ENCODE assay signal across 16 mouse cellular contexts in genomic region chr6:119052366-119052765, GRCm38 (mm10).
DNase-seq lines count a peak whose midpoint lies in the region; ATAC-seq and TF ChIP-seq lines count a peak whose summit lies in the region.
"Had no signal": no experiment of that assay in that cellular context is flagged by ENCODE, and none has a peak within 500 bp of the region (broad histone marks: within the 10 kb centered on the region; RNA-seq: fewer than 3 reads in every experiment).

No protein-coding gene starts in this region.

- no peak for TF ChIP-seq EP300 in heart, adult 2 months (IDR thresholded peaks at IDR 0.05; ENCODE audit: insufficient read depth, low read depth, low read length)

- ATAC-seq in kidney, postnatal 0 days (replicated peaks; ENCODE audit: low FRiP score, low read depth), result no peak
- no peak for ATAC-seq in intestine, embryonic 16.5 days
- no peak for ATAC-seq in stomach, embryonic 14.5 days (ENCODE audit: insufficient number of reproducible peaks, insufficient read depth, low FRiP score, low read depth)
- ATAC-seq: activated CD4-positive, CD25-positive, alpha-beta regulatory T cell, adult 4 months; forebrain, embryonic 13.5 days had no signal

- peaks cover 18% of the 10 kb centered on the region for H3K36me3 ChIP-seq in heart, adult 2 months (ENCODE audit: control insufficient read depth, insufficient read depth, low read length)
- no peaks in the 10 kb centered on the region for H3K36me3 ChIP-seq in kidney, postnatal 0 days (ENCODE audit: insufficient read depth, low read length)
- no peaks in the 10 kb centered on the region for H3K36me3 ChIP-seq in kidney, adult 2 months (ENCODE audit: control insufficient read depth, insufficient read depth, low read length)
- no peaks in the 10 kb centered on the region for H3K36me3 ChIP-seq in intestine, embryonic 16.5 days (ENCODE audit: control insufficient read depth, insufficient read depth, low read length)
- no peaks in the 10 kb centered on the region for H3K36me3 ChIP-seq in stomach, embryonic 14.5 days (ENCODE audit: control insufficient read depth, insufficient read depth, low read length)

- H3K4me3 ChIP-seq in heart, adult 2 months, result no peak overlapping the region
- H3K4me3 ChIP-seq in kidney, postnatal 0 days (replicated peaks; ENCODE audit: low read depth, low read length), result no peak overlapping the region
- H3K4me3 ChIP-seq in kidney, adult 2 months (ENCODE audit: insufficient read depth, low read depth, low read length), result no peak overlapping the region
- no peak overlapping the region for H3K4me3 ChIP-seq in intestine, embryonic 16.5 days (ENCODE audit: low read length)
- H3K4me3 ChIP-seq in stomach, embryonic 14.5 days (ENCODE audit: low read depth, low read length), result no peak overlapping the region
- H3K4me3 ChIP-seq: embryonic facial prominence, embryonic 15.5 days; forebrain, embryonic 13.5 days; neural tube, embryonic 15.5 days had no signal

- no peaks in the 10 kb centered on the region; the same call in 1 of the 2 replicates for H3K79me2 ChIP-seq in heart, adult 2 months (replicated peaks; ENCODE audit: control insufficient read depth, insufficient read depth, low read length)

- TF ChIP-seq POLR2A in heart, adult 2 months (IDR thresholded peaks at IDR 0.05; ENCODE audit: insufficient read depth, low read depth, low read length), result no peak
- TF ChIP-seq POLR2A in kidney, adult 2 months (IDR thresholded peaks at IDR 0.05; ENCODE audit: low read depth, low read length), result no peak

- peaks cover 14% of the 10 kb centered on the region for H3K4me1 ChIP-seq in heart, adult 2 months (ENCODE audit: control insufficient read depth, insufficient read depth, low read length)
- no peaks in the 10 kb centered on the region for H3K4me1 ChIP-seq in kidney, postnatal 0 days (replicated peaks; ENCODE audit: insufficient read depth, low read length)
- H3K4me1 ChIP-seq in kidney, adult 2 months (ENCODE audit: control insufficient read depth, insufficient read depth, low read length), result no peaks in the 10 kb centered on the region
- H3K4me1 ChIP-seq in intestine, embryonic 16.5 days (ENCODE audit: control insufficient read depth, insufficient read depth, low read length), result no peaks in the 10 kb centered on the region; the same call in 1 of the 2 replicates
- peaks cover 14% of the 10 kb centered on the region; the same call in 1 of the 2 replicates for H3K4me1 ChIP-seq in stomach, embryonic 14.5 days (ENCODE audit: control insufficient read depth, insufficient read depth, low read length)
- H3K4me1 ChIP-seq: forebrain, embryonic 13.5 days had no signal

- no peak for TF ChIP-seq CTCF in heart, adult 2 months (IDR thresholded peaks at IDR 0.05)
- no peak for TF ChIP-seq CTCF in kidney, postnatal 0 days (IDR thresholded peaks at IDR 0.05; ENCODE audit: low read depth)
- TF ChIP-seq CTCF in kidney, adult 2 months (conservative IDR thresholded peaks at IDR 0.05; ENCODE audit: insufficient read depth, insufficient read length, low read depth, low read length), result no peak

- no peak for DNase-seq in heart, adult 2 months
- DNase-seq in heart, postnatal 14 days, result no peak
- DNase-seq in kidney, postnatal 0 days (ENCODE audit: low spot score), result no peak
- no peak for DNase-seq in kidney, adult 2 months
- DNase-seq in liver, result no peak
- no peak for DNase-seq in left cerebral cortex, postnatal 36 days (ENCODE audit: low spot score in 2 of 2)
- DNase-seq: adrenal gland, postnatal 25 days; cerebellum, adult 9-10 months; right cerebral cortex, postnatal 4 days had no signal

- H3K27ac ChIP-seq in heart, adult 2 months, result peak overlapping the region; percentile 38
- no peak overlapping the region for H3K27ac ChIP-seq in kidney, postnatal 0 days
- no peak overlapping the region for H3K27ac ChIP-seq in kidney, adult 2 months (ENCODE audit: insufficient read depth, low read depth, low read length)
- peak overlapping the region; percentile 38; the same call in 1 of the 2 replicates for H3K27ac ChIP-seq in intestine, embryonic 16.5 days (ENCODE audit: low read length)
- peak overlapping the region; percentile 33; the same call in 1 of the 2 replicates for H3K27ac ChIP-seq in stomach, embryonic 14.5 days (ENCODE audit: low read length)
- H3K27ac ChIP-seq: forebrain, embryonic 13.5 days; liver, embryonic 14.5 days; neural tube, embryonic 15.5 days had no signal

- H3K9ac ChIP-seq in heart, adult 2 months (ENCODE audit: low read depth, low read length), result no peak overlapping the region
- no peak overlapping the region for H3K9ac ChIP-seq in kidney, postnatal 0 days (ENCODE audit: low read depth, low read length)
- H3K9ac ChIP-seq in intestine, embryonic 16.5 days (ENCODE audit: low read depth, low read length), result no peak overlapping the region
- H3K9ac ChIP-seq in stomach, embryonic 14.5 days (replicated peaks; ENCODE audit: low read depth, low read length), result no peak overlapping the region
- H3K9ac ChIP-seq: embryonic facial prominence, embryonic 15.5 days; forebrain, embryonic 13.5 days; liver, embryonic 14.5 days; neural tube, embryonic 15.5 days had no signal

- no peaks in the 10 kb centered on the region for H3K9me3 ChIP-seq in kidney, postnatal 0 days (replicated peaks; ENCODE audit: low read length)
- H3K9me3 ChIP-seq in intestine, embryonic 16.5 days (ENCODE audit: control insufficient read depth, low read length), result no peaks in the 10 kb centered on the region
- no peaks in the 10 kb centered on the region for H3K9me3 ChIP-seq in stomach, embryonic 14.5 days (ENCODE audit: control insufficient read depth, low read depth, low read length)
- H3K9me3 ChIP-seq: embryonic facial prominence, embryonic 15.5 days; forebrain, embryonic 13.5 days; neural tube, embryonic 15.5 days had no signal

- intact Hi-C loops in heart, adult 2 months (cut with DNase I), result loop anchor here (5.0 kb wide), 1 partner anchor 50 kb away; no protein-coding TSS in a partner anchor
- intact Hi-C loops in heart, postnatal 14 days (cut with DNase I), result no loop called here
- intact Hi-C loops in left cerebral cortex, postnatal 36 days (cut with DNase I), result no loop called here

- H3K27me3 ChIP-seq in heart, adult 2 months (ENCODE audit: control insufficient read depth, insufficient read depth, low read length), result no peaks in the 10 kb centered on the region
- no peaks in the 10 kb centered on the region for H3K27me3 ChIP-seq in kidney, postnatal 0 days (ENCODE audit: insufficient read depth, low read length)
- H3K27me3 ChIP-seq in kidney, adult 2 months (replicated peaks; ENCODE audit: control insufficient read depth, insufficient read depth, low read length), result no peaks in the 10 kb centered on the region
- peaks cover 6% of the 10 kb centered on the region; the same call in 1 of the 2 replicates for H3K27me3 ChIP-seq in intestine, embryonic 16.5 days (replicated peaks; ENCODE audit: control insufficient read depth, insufficient read depth, low read length)
- no peaks in the 10 kb centered on the region for H3K27me3 ChIP-seq in stomach, embryonic 14.5 days (ENCODE audit: control insufficient read depth, insufficient read depth, low read length)
- H3K27me3 ChIP-seq: embryonic facial prominence, embryonic 15.5 days; forebrain, embryonic 13.5 days; neural tube, embryonic 15.5 days had no signal

- H3K4me2 ChIP-seq in kidney, postnatal 0 days (ENCODE audit: low read length), result peak overlapping the region; percentile 36; the same call in 1 of the 2 replicates
- peak overlapping the region; percentile 21; the same call in 1 of the 2 replicates for H3K4me2 ChIP-seq in intestine, embryonic 16.5 days (ENCODE audit: low read depth, low read length)
- H3K4me2 ChIP-seq in stomach, embryonic 14.5 days (replicated peaks; ENCODE audit: low read depth, low read length), result peak overlapping the region; percentile 16; the same call in 1 of the 2 replicates
- H3K4me2 ChIP-seq: embryonic facial prominence, embryonic 15.5 days; forebrain, embryonic 13.5 days; neural tube, embryonic 15.5 days had no signal

- WGBS in heart, adult 2 months, result 61% methylated on average over 15 of the region's 15 CpGs
- 74% methylated on average over 15 of the region's 15 CpGs for WGBS in kidney, postnatal 0 days
- WGBS in kidney, adult 2 months, result 84% methylated on average over 15 of the region's 15 CpGs
- WGBS in intestine, embryonic 16.5 days, result 63% methylated on average over 15 of the region's 15 CpGs
- WGBS in stomach, embryonic 14.5 days, result 53% methylated on average over 15 of the region's 15 CpGs

Comparison
In these comparisons a context has a peak if more than half of its experiments do, and no peak if none do; other contexts are left out.
1. H3K27ac ChIP-seq: peak in heart, adult 2 months (single experiment), intestine, embryonic 16.5 days (single experiment) and stomach, embryonic 14.5 days (single experiment); none in kidney, postnatal 0 days (single experiment) and kidney, adult 2 months (single experiment).
2. Peak in every context shown above with its lines, with median percentiles within 50 percentile points of each other: H3K4me2 ChIP-seq.